Comparison of ENCODE assay signal across 8 mouse cellular contexts in genomic region chr5:150495792-150496191, GRCm38 (mm10). TPM values are rescaled to one million over a fixed set of nuclear protein-coding genes. Genes with fewer than 3 reads are reported as not detected.
DNase-seq lines count a peak whose midpoint lies in the region.

No protein-coding gene starts in this region.

- intact Hi-C loops in heart, postnatal 25 days (cut with DNase I) = loop anchor here (2.0 kb wide), 1 partner anchor 55 kb away; no protein-coding TSS in a partner anchor

- DNase-seq in heart, adult 8-10 months (ENCODE audit: low spot score) = peak; percentile 43
- no peak for DNase-seq in heart, postnatal 25 days (ENCODE audit: low spot score)
- DNase-seq in 3T3-L1 (ENCODE audit: low read depth, low spot score) (peak; percentile 57), NIH3T3 (ENCODE audit: low read depth) (peak; percentile 61)
- peak; percentile 48 to 52 for DNase-seq in cerebellum, postnatal 10 days
- DNase-seq in induced T-regulatory cell, adult 2 months (ENCODE audit: low read depth) = peak; percentile 69
- DNase-seq in natural killer cell, adult 2 months (ENCODE audit: low spot score in 2 of 2) = peak; percentile 12 to 24
- DNase-seq in neural tube, embryonic 10.5 days (ENCODE audit: extremely low spot score, low spot score) = no peak

RNA-seq across cellular contexts. Expression of gene Zar1l, which starts 22.2 kb away (rescaled TPM):
- not detected for total RNA-seq in heart, adult 8-10 months (2022)
- not detected for total RNA-seq in heart, postnatal 25 days (2021)

RNA-seq across cellular contexts. Expression of gene Brca2, which starts 26.6 kb away (rescaled TPM):
- 1 to 10 TPM; 1.4 to 3.1 (median 2.1) TPM for total RNA-seq in heart, adult 8-10 months (2022)
- 1 to 10 TPM; 2.5 to 2.8 TPM for total RNA-seq in heart, postnatal 25 days (2021)

Comparison
In these comparisons a context has a peak if more than half of its experiments do, and no peak if none do; other contexts are left out.
1. DNase-seq: peak in heart, adult 8-10 months (single experiment), 3T3-L1 (single experiment), NIH3T3 (single experiment), cerebellum, postnatal 10 days (2 of 2), induced T-regulatory cell, adult 2 months (single experiment) and natural killer cell, adult 2 months (2 of 2); none in heart, postnatal 25 days (single experiment) and neural tube, embryonic 10.5 days (single experiment).